Mouse (Mus musculus) spleen, postnatal 36 days (tissue): Measurements from ENCODE around the gene Lrrc27.

ENCODE experiments used
- DNase-seq, 2 experiments: peaks; one replicate each; pipeline ENCODE4 v3.0.0; 2022; ENCODE audit warnings: low spot score in 2 of 2, mixed read lengths in 1 of 2

Lrrc27 gene

GRCm38 (mm10) chr7:139214596-139215340, 2.0 kb downstream of the Lrrc27 start:
- DNase-seq, result no peak

GRCm38 (mm10) chr7:139215516-139215915, 2.7 kb downstream of the Lrrc27 start:
- no peak for DNase-seq

GRCm38 (mm10) chr7:139215946-139216345, 3.2 kb downstream of the Lrrc27 start:
- no peak for DNase-seq

DNA sequence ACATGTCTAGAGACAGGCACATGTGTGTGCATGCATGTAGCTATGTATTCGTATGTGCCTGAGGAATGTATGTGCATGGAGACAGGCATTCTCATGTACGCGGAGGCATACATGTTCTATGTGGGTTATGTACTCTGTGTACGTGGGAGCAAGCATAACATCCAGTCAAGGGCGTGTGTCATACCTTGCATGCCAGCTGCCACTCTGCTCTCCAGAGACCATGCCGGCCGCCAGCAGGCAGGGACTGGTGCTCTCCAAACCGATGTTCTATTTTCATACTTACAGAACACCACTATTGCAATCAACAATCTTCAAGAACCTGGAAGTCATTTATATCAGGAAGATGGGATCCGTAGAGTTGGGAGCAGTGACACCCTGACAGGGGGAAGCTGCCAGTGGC, 3.7 kb downstream of the Lrrc27 start:
- DNase-seq, result no peak

GRCm38 (mm10) chr7:139217046-139217445, 4.3 kb downstream of the Lrrc27 start:
- no peak for DNase-seq

DNA sequence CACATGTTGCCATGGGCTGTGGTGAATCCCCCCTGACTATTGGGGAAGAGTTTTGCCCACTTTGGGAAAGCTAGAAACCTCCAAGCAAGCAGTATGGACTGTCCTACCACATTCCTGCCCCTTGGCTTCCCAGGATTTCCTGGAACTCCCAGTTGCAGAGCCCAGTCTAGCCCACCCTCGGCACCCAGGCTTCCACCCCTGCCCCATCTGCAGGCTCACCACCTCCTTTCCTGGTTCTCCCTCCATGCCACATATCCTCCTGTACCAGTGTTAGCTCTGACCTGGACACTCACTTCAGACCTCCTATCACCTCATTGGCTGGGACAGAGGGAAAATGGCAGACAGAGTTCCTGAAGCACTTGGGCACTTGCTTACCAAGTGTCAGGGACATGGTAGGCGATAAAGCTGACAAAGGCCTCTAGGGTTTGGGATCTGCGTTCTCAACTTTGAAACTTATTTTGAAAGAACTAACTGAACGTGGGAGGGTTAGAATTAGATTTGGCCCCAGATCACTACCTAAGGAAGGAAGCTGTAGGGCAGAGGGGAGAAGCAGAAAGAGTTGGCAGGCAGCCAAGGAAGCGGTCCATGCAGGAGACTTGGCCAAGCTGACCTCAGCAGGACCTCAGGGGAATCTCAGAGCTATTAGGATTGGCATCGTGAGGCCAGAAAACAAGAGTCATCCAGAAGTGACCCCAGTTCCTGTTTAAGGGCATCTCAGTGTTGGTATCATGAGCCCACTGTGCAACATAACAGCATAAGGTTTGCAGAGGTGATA, 6.0 kb downstream of the Lrrc27 start:
- peak in 1 of 2 experiments; percentile 25 for DNase-seq

DNA sequence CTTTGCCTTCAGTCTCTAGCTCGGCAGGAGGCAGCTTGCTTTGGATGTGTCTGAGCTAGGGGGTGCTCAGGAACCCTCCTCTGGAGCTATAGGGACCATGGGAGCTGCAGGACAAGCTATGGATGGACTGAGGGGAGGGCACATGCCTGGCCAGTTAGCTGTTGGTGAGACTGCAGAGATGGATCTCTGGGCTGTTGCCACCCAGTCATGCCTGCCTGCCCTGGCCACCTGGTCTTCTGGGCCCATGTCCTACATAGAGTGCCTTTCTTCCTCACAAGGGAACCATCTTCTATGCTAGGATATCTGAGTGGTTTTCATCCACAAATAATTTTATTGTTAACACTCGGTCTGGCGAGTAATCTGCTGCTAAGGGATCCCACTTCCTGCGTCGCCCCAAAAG, 6.7 kb downstream of the Lrrc27 start:
- no peak for DNase-seq

DNA sequence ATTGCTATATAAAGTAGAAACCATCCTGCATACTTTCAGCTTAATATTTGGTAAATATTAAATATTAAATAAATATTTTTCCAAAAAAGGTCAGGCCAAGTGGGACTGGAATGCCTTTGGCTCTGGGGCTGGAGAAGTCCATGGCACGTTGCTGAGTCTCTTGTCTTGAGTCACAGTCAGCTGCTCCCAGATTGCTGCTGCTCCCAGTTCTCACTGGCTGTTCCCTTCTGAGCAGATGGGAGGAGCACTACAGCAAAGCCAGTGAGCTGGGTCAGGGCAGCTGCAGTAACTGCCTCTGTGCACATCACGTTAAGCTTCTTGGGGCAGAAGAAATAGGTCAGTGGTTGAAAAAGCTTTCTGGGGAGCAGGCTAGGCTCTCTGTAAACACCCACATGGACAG, 7.5 kb downstream of the Lrrc27 start:
- no peak for DNase-seq

GRCm38 (mm10) chr7:139221072-139221471, 8.3 kb downstream of the Lrrc27 start:
- no peak for DNase-seq

GRCm38 (mm10) chr7:139221856-139222255, 9.1 kb downstream of the Lrrc27 start:
- no peak for DNase-seq

GRCm38 (mm10) chr7:139222341-139222740, 9.6 kb downstream of the Lrrc27 start:
- DNase-seq, result no peak

DNA sequence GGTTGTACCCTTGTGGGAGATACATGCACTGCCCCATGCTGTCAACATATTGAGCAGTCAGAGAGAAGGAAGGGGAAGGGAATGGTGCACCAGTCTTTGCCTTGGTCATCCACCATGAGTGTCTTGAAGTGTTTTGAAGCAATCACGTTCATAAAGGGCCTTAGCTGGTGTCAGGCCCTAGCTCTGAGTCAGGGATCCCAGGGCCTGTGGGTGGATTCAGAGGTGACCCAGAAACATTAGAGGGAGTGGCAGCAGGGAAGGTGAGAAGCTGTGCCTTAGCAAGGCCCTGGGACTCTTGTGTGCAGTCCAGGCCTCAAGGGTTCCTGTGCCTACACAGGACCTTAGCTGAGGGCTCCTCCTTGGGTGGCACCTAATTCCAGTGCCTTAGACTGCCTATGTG, 11.3 kb downstream of the Lrrc27 start:
- DNase-seq, result no peak

DNA sequence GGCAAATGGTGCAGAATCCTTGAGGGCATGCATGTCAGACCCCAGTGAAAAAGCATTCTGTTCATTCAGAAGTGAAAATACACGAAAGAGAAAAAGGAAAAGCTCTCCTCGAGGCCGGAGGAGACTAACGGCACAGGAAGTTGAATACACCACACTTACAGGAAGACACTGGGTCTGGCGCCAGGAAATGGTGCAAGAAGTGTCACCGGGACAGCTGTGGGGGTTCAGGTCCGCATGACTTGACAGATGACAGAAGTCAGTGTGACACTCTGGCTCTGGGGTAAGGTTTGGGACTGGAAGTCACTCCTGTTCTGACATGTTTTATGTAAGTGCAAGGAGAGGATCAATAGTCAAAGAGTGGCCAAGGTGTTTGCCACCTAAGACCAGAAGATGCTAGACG, 11.9 kb downstream of the Lrrc27 start:
- DNase-seq, result peak; percentile 30 to 56

DNA sequence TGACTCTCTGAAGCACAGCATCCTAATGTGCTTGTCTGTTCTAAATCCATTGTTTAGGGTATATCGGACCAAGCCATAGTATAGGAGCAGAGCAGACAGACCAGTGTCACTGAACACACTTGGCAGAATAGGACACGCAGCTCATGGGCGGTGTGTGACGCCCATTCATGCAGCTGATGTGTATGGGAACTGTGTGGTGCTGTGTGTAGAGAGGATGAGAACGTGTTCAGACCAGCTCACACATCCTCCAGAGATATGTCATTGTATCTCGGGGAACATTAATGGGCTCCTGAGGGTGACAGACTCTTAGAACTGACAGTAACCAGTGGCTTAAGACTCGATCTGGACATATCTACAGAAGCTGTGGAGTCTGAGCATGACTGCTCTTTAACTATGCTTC, 13.6 kb downstream of the Lrrc27 start:
- DNase-seq, result no peak

- no peak for DNase-seq
Observed at GRCm38 (mm10) chr7:139228447-139229171, 15.8 kb downstream of the Lrrc27 start.

- no peak for DNase-seq
Observed at GRCm38 (mm10) chr7:139229837-139230236, 17.0 kb downstream of the Lrrc27 start.

DNA sequence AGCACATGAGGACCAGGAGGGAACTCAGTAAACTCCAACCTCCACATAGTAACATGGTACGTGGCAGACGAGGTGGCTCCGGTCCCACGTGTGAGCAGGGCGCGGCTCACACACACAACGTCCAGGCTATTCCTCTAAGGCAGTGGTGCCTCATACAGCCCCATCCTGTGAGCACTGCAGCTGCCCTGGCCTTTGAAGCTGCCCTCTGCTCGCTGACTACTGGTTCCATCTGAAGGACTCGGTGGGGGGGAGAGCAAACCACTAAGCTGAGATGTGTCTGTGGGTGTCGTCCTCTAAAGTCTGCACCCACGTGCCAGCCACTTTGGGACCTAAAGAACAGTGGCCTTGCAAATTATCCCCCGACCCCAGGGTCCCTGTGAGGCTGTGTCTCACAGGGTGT, 17.5 kb downstream of the Lrrc27 start:
- no peak for DNase-seq

- DNase-seq, result peak; percentile 71 to 78
Observed at GRCm38 (mm10) chr7:139233714-139234113, 20.9 kb downstream of the Lrrc27 start.

- DNase-seq, result peak in 1 of 2 experiments; percentile 14
Observed at GRCm38 (mm10) chr7:139234426-139235188, 21.8 kb downstream of the Lrrc27 start.

GRCm38 (mm10) chr7:139235651-139236358, 23.0 kb downstream of the Lrrc27 start:
- no peak for DNase-seq

DNA sequence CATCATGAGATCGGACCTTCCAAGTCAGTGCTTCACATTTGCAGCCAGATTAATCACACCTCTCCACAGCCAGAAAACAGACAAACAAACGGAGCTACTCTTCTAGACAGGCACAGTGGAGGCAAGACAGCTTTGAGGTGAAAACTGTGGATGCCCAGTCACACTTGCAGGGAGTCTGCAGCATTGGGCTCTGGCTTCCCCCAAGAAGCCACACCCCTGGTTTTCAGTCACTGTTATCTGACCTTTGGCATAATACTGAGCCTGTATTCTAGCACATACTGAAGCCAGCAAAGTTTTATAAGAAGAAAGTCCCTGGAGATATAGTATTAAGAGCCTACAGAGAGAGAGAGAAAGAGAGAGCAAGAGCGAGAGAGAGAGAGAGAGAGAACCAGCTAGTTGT, 26.6 kb downstream of the Lrrc27 start:
- DNase-seq, result no peak
